Mouse (Mus musculus): ENCODE measurements at regions not wholly inside any gene's neighbourhood (a gene's known extent, or its start where the extent isn't known, plus 50 kb on each side); places are given as distances from the start of the nearest gene placed in this dataset.

GRCm38 (mm10) chr4:45586310-45586709, 54.0 kb upstream of the Shb start:
- Histone ChIP-seq H3K4me2 (no peak overlapping the region), H3K4me3 (ENCODE audit: low read depth, low read length) (no peak overlapping the region), H3K27me3 (ENCODE audit: insufficient read depth, low read length) (peaks cover 4% of the 10 kb centered on the region; the same call in 1 of the 2 replicates), H3K4me1 (ENCODE audit: insufficient read depth) (no peaks in the 10 kb centered on the region), H3K9me3 (ENCODE audit: low read depth, low read length) (no peaks in the 10 kb centered on the region), H3K27ac (ENCODE audit: low read depth) (no peak overlapping the region), H3K36me3 (ENCODE audit: insufficient read depth) (no peaks in the 10 kb centered on the region), H3K9ac (no peak overlapping the region)
- no peak for TF ChIP-seq CTCF (IDR thresholded peaks at IDR 0.05; ENCODE audit: low read depth)
- DNase-seq, result no peak
- no peak; the same call in 1 of the 2 replicates for ATAC-seq (ENCODE audit: insufficient read depth)
- WGBS, result 52% methylated on average over 2 of the region's 2 CpGs

- H3K27me3 ChIP-seq (ENCODE audit: insufficient read depth, low read length), result no peaks in the 10 kb centered on the region; the same call in 1 of the 2 replicates
- no peaks in the 10 kb centered on the region for H3K36me3 ChIP-seq (ENCODE audit: insufficient read depth)
- no peak for ATAC-seq (ENCODE audit: insufficient read depth)
- no peak overlapping the region for H3K4me3 ChIP-seq (ENCODE audit: low read depth, low read length)
- no peak for DNase-seq
- no peak overlapping the region for H3K4me2 ChIP-seq
- H3K4me1 ChIP-seq (ENCODE audit: insufficient read depth), result no peaks in the 10 kb centered on the region
- no peak for TF ChIP-seq CTCF (IDR thresholded peaks at IDR 0.05; ENCODE audit: low read depth)
- H3K27ac ChIP-seq (ENCODE audit: low read depth), result no peak overlapping the region
- no peaks in the 10 kb centered on the region for H3K9me3 ChIP-seq (ENCODE audit: low read depth, low read length)
- no peak overlapping the region for H3K9ac ChIP-seq
- 40% methylated on average over 8 of the region's 8 CpGs for WGBS
These were observed 53.0 kb upstream of the Shb start for GRCm38 (mm10) chr4:45585188-45585820.

- no peaks in the 10 kb centered on the region for H3K4me1 ChIP-seq (ENCODE audit: insufficient read depth)
- H3K27ac ChIP-seq (ENCODE audit: low read depth), result no peak overlapping the region
These were observed 51.7 kb upstream of the Shb start for GRCm38 (mm10) chr4:45583966-45584365.

GRCm38 (mm10) chr4:45582496-45582895, 50.2 kb upstream of the Shb start:
- ATAC-seq (ENCODE audit: insufficient read depth), result no peak
- WGBS, result 52% methylated on average over 5 of the region's 5 CpGs

More at GRCm38 (mm10) chr4:45583966-45584365, 51.7 kb upstream of the Shb start:
- Histone ChIP-seq H3K9me3 (ENCODE audit: low read depth, low read length) (no peaks in the 10 kb centered on the region), H3K4me3 (ENCODE audit: low read depth, low read length) (no peak overlapping the region), H3K27me3 (ENCODE audit: insufficient read depth, low read length) (no peaks in the 10 kb centered on the region; the same call in 1 of the 2 replicates), H3K9ac (no peak overlapping the region), H3K36me3 (ENCODE audit: insufficient read depth) (no peaks in the 10 kb centered on the region), H3K4me2 (no peak overlapping the region)
- 48% methylated on average over 4 of the region's 4 CpGs for WGBS
- TF ChIP-seq CTCF (IDR thresholded peaks at IDR 0.05; ENCODE audit: low read depth), result no peak
- DNase-seq (no peak), ATAC-seq (ENCODE audit: insufficient read depth) (no peak)

More at GRCm38 (mm10) chr4:45582496-45582895, 50.2 kb upstream of the Shb start:
- no peak for TF ChIP-seq CTCF (IDR thresholded peaks at IDR 0.05; ENCODE audit: low read depth)
- no peak overlapping the region for H3K27ac ChIP-seq (ENCODE audit: low read depth)
- no peaks in the 10 kb centered on the region for H3K9me3 ChIP-seq (ENCODE audit: low read depth, low read length)
- H3K4me2 ChIP-seq, result no peak overlapping the region
- no peak overlapping the region for H3K4me3 ChIP-seq (ENCODE audit: low read depth, low read length)
- H3K36me3 ChIP-seq (ENCODE audit: insufficient read depth), result no peaks in the 10 kb centered on the region
- DNase-seq, result peak; percentile 67
- no peak overlapping the region for H3K9ac ChIP-seq
- no peaks in the 10 kb centered on the region; the same call in 1 of the 2 replicates for H3K27me3 ChIP-seq (ENCODE audit: insufficient read depth, low read length)
- no peaks in the 10 kb centered on the region for H3K4me1 ChIP-seq (ENCODE audit: insufficient read depth)

All from lung, embryonic 14.5 days (tissue).